Mouse (Mus musculus) right cerebral cortex, postnatal 10 days (tissue): ENCODE measurements around the gene Mrpl48.
A peak's percentile ranks its signal among the peaks of the same experiment; 100 is the strongest.
"Not testable (repeated sequence)": the region's sequence is repeated elsewhere in the genome, so short reads cannot be mapped to it uniquely, and the experiment has no call there.

Experiments
- DNase-seq, 2 experiments: peaks; one replicate each; pipeline ENCODE4 v3.0.0; 2021; ENCODE audit warnings: low spot score in 2 of 2

Gene Mrpl48

DNA sequence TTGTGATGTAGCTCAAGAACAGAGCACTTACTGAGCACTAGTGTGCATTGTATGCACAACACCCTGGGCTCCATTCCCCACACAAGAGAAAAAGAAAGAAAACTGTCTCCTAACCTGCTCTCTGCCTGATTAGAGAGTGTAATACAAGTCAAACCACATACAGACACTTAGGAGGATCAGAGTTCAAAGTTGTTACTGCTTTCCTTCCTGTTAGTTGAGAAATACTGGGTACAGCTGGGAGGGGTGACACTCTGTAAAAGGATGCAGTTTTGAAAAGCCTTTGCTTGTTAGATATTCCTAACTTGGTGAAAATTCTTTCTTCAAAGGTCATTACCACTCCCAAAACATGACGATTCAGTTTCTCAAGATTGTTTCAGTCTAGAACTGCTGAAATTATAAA lies 18.3 kb downstream of the Mrpl48 start:
- no peak for DNase-seq

DNA sequence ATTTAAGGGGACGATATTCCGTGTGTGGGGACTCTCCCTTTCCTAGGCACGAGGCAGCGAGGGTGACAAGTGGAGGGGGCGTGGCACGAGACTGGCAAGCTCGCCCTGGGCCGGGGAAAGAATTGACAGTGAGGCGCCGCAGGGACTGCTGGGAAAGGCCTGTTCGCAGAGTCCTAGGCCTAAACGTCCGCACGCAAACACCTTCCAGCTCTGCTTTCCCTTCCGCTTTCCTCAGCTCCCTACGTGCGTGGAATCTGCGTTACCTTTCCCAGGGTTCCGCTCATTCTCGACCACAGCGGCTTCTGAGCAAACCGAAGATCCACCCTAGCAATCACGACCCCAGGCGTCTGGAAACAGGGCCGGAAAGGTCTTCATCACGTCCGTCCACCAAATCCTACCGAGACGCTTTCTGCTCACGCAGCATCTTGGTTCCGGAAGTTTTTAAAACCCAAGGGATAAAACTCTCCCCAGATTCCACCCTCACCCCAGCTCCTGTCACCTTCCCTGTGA lies 25.3 kb downstream of the Mrpl48 start:
- DNase-seq = peak; percentile 92

DNA sequence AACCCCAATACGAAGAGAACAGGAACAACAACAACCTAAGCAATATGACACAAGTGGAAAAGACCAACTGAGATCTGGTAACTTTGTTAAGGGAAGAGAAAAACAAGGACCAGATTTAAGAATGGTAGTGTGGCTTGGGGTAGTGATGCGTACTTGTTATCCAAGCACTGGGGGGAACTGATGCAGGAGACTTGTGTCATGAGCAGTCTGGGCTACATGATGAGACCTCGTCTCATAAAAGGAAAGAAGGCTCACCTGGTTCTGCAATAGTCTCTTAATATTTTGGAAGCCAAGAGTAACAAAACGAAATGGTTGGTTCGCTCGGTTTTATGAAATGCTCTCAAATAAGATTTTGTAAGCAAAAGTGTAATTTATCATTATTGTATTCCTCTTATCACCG lies 25.9 kb downstream of the Mrpl48 start:
- DNase-seq = no peak

DNA sequence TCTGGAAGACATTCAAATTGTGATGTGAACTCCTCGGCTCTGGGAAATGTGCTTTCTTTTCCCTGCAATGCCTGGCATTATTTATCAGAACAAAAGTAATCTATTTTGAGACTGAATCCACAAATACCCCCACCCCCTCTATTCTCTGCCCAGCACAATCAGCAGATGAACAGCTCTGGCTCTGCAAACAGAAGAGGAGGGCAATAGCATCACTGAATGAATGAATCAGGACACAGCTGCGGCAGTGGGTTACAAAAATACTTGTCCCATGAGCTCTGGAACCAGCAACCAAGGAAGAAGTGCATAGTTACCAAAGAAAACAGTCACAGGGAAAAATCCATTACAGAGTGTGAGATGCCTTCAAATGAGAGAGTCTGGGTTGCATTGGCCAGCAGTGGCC lies 29.3 kb downstream of the Mrpl48 start:
- DNase-seq = no peak

DNA sequence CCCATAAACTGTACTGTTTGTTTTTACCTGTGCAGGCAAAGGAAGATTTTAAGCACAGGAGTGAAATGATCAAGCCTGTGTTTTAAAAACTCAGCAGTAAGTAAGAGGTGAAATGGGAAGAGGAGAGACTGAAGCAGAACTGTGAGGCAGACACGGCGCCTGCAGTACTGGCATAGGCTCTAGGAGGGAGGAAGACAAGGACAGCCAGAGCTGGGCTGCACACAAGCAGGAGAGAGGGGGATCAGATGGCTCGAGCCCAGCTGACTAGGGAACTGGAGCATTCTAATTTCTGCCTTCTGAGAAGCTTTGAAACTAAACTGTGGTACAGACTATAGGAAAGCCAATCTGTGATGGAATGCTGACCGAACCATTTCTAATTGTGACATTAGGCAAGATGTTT lies 35.4 kb downstream of the Mrpl48 start:
- no peak for DNase-seq

DNA sequence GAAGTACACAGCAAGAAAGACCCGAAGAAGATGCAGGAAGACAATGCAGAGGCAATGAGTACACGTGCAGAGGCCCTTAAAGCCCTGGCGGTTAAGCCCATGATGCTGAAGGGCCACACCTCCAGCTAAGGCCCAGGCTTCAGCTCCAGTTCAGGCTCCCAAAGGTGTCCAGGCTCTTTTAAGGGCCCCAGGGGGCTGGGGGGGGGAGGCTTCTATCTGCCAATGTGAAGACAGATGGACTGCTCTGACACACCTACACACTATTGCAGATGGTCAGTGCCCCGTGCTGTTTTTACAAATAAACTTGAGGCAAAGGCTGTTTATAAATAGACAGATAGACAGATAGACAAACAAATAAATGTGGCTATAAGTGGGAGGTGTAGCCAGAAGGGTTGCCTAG lies 36.0 kb downstream of the Mrpl48 start:
- no peak for DNase-seq

DNA sequence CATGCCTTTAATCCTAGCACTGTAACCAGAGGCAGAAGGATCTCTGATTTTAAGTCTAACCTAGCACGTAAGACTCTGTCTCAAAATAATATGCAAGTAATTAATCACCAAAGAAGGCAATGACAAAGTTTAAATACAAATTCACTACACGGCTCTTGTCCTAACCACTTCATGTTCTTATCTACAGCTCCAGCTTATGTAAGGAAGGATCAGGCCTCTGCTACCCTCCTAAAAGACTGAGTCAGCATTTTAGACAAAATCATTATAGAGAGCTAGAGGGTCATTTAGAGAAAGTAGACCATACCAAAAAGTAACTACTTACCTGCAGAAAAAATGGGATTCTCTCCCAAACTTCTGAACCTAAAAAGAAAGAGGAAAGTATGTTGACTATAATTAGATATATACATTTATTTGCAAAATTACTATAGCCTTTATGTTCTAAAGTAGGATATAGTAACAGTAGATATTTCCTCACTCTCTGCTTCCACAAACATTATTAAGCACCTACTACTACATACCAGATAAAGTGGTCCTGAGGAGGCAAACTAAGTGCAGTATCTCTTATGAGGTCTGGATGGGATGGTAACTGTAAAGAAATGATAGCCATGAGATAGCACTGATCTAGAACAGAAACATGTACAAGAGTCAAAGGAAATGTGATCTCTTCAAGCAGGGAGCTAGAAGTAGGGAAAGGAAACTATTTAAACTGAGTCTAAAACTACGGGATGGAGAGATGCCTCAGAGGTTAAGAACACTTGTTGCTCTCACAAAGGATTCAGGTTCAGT lies 37.0 kb downstream of the Mrpl48 start:
- DNase-seq = no peak

DNA sequence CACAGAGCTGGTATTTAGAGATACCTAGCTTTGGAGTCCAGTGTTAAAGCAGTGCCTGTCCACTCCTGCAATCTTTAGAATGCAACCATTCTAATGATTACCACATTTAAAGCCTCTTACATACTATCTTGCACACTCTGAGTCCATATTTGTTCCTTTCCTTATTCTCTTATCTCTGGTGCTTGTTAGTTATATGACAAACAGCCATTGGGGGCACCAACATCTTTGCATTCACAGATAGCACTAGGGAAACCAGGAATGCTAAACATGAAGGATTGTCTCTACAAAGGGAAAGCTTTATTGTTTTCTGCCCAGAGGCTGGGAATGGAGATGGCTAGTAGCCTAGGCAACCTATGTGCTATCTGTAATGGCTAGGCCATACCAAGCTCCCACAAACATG lies 38.2 kb downstream of the Mrpl48 start:
- DNase-seq = no peak

DNA sequence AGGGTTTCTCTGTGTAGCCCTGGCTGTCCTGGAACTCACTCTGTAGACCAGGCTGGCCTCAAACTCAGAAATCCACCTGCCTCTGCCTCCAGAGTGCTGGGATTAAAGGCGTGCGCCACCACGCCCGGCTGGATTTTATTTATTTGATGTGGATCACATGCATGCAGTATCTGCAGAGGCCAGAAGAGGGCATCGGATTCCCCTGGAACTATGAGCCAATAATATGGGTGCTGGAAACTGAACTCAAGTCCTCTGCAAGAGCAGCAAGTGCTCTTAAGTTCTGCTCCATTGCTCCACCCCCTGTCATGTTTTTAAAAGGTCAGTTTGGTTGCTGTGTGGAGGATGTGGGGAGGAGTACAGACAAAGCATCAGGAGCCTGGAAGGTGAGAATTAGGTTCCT lies 40.9 kb downstream of the Mrpl48 start:
- not testable (repeated sequence) for DNase-seq

DNA sequence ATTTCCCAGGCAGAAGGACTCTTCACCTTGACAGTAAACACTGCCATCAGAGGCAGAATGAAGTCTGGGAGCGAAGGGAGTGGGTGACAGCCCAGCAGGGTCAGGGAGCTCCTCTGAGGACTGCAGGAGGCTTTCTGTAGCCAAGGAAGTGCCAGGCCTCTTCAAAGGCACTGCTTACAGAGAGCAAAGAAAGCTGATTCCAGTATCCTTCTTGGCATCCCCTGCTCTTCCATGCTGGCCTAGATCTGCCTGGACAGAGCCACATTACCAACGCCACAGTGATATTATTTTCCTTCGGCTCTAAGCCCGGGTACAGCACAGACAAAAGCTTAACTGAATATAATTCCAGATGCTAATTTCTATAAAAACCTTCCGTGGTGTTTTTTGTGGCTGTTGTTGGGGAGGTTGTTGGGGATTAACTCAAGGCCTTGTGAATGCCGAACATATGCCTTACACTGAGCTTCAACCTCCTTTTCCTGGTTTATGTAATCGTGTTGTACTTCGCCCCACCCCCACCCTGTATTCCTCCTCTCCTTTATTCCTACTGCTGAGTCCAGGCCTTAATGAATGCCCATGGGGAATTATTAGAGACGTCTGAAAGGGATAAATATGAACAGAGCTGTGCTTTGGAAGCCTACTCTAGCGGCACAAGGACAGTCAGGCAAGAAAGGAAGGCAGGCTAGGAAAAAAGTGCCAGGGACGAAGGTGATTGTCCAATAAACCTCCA lies 46.1 kb downstream of the Mrpl48 start:
- peak in 1 of 2 experiments; percentile 43 for DNase-seq

DNA sequence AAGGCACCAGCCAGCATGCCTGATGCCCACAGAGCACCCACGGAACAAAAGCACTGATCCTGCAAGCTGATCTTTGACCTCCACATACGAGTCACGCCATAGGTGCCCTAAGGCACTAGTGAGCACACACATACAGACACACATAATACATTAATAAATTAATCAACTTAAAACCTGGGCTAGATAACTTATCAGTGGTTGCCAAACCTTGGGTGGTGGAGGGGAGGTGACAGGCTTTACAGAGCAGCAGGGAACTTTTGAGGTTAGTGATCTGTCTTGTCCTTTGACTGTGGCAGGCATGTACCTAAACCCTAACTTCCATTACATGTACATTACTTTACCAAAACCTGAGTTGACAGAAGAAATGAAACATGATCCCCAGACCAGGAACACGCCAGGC lies 48.8 kb downstream of the Mrpl48 start:
- no peak for DNase-seq

DNA sequence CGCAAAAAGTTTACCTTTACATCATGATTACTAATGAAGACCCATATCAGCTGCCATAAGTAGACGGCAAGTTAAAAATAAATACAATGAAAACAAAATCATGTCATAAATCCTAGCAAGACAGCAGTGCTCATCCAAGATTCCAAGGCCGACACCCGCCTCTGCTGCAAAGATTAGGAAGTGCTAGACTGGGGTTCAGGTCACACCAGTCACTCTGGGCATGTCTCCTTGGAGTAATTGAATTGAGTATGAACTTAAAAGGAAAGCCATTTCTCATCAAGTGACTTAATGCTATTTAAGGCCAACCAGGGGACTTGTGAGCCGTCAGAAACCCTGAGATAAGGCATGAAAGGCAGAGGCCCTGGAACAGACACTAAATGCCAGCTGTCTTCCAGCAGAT lies 50.9 kb downstream of the Mrpl48 start:
- no peak for DNase-seq

DNA sequence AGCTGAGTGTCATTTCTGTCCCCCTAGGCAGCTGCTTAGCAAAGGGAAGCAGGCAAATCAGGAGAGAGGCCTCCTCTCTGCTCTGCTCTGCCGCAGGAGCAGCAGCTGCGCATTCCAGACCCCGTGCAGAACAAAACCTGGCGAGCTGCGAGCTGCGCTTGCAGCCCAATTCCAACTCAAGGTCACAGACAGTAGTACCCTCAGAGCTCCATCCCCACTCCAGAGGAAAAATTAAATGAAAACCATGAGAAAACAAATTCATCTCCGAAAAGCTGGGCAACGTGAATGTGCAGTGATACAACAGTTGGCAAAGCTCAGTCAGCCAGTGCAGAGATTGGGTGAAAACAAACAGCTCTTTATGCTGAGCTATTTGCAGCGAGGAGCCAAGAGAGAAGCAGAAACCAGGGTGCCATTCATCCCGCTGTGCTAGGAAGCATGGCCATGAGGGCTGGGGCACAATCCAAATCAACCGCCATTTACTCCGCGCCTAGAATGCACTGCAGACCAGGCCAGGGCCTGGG lies 52.6 kb downstream of the Mrpl48 start:
- DNase-seq = peak; percentile 76 to 84

DNA sequence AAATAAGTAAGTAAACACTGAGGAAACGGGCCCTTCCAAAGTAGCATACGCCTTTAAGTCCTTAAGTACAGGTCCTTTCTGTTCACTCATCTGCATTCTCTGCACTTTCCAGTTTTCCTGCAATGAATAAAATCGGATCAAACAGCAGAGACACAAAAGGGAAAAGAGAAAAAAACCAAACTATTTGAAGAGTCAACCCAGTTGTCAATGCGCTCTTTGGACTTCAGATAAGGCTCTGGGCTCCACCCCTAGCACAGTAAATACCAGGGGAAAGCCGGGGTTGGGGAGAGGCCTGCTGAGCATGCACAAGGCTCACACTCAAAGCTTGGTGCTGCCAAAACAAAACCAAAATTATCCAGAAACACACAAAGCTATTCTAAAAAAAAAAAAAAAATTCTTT lies 53.2 kb downstream of the Mrpl48 start:
- DNase-seq = no peak

DNA sequence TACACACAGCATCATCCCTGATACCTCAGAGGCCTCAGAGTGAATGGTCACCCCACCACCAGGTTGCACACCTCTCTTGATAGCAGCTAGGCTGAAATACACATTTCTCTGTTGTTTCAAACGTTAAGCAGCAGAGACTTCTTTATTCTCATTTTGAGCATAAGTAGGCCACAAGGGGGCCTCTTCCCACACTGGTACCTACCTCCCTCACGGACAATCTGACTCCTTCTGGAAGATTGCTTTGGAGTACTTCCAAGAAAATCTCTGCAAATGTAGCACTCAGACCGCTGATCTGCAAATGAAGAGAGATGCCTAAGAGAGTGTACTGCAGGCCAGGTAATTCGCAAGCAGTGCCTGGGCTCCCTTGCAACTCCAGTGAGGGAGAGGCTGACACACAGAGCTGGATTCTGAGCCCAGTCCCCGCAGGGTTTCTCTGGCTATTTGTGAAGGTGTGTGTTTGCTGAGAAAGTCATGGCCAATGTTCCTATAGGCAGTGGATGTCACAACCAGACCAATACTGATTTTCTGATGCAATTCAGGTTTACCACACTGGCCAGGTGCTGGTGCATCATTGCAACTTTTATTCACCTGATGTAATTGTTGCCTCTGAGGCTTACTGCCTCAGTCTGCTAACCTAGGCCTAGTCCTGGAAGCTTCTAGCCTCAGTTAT lies 57.6 kb downstream of the Mrpl48 start:
- peak; percentile 63 to 71 for DNase-seq

DNA sequence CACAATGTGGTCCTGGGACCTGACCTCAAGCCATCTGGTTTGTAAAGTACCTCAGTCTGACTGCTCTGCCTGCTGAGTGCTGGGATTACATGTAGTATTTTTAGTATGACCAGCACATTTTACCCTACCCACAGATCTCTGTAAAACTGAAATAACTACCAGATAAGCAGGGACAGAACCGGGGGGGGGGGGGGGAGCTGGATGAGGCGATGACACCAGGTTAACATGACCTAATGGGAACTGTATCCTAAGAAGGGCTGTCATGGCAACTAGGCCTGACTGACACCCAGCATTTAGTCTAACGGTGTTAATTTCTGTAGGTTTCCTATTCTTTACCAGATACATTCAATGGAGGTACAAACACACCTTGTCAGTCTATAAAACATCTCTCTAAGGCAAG lies 58.3 kb downstream of the Mrpl48 start:
- DNase-seq = no peak

DNA sequence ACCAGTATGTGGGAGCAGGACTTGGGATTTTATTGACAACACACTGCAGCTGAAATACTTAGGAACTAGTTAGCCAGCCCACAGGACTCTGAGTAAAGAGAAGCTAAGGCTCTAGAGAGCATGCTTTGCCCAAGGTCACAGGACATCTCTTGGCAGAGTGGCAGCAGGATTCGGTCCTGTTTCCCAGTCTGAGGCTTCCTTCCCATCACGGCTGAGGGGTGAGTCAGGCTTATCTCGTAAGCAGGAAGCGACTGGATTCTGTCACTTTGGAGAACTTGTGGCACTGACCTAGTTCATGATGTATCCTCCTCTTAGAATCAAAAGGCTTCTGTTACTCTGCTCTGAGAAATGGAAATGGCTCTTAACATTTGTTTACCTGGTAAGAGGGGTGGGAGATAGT lies 60.5 kb downstream of the Mrpl48 start:
- no peak for DNase-seq

DNA sequence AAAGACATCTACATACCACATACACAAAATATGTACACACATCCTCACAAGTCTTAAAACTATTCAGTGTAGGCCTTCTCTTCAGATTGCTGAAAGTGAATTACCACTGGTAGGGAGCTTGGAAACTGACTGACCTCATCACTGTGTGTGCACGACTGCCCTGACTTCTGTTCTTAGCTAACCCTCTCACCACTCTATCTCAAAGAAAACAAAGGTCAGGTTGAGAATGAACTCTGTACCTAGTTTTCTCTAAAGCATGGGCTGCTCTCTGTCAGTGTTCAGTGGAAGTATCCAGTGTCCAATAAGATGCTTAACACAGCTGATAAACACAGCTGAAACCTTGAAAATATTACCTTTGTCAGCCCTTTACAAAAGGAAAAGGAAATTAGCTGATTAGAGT lies 63.7 kb downstream of the Mrpl48 start:
- no peak for DNase-seq

DNA sequence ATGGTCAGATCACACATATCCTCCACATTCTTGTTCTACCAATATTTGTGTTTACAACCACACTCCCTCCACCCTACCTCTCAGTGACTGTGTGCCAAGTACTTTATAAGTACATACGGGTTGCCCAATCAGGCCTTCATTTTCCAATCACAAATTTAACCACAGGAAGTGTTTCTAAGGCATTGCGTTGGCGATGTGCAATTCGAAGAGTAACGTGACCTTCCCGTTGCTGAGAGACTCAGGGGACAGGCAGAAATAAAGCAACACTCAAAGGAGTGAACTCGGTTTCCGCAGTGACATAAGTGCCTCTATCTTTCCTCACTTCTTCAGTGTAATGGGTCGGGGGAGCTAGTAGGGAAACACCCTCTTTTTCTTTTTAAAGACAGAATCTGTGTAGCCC lies 68.6 kb downstream of the Mrpl48 start:
- DNase-seq = no peak

DNA sequence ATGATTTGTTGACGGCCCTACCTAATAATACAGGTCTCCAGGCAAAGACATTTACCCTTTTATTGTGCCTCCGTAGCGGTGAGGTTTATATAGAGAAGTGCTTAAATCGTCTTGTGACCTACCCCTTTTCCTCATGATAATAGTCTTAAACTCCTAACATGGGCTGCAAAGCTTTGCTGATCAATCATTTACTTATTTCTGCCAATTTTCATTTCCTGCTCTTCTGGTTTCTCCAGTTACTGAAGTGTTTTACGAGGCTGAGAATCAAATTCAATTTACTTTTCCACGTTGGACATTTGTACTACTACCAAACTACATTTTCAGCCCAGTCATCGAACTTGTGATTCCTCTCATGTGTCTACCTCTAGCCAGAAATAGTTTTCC lies 70.6 kb downstream of the Mrpl48 start:
- DNase-seq = no peak

DNA sequence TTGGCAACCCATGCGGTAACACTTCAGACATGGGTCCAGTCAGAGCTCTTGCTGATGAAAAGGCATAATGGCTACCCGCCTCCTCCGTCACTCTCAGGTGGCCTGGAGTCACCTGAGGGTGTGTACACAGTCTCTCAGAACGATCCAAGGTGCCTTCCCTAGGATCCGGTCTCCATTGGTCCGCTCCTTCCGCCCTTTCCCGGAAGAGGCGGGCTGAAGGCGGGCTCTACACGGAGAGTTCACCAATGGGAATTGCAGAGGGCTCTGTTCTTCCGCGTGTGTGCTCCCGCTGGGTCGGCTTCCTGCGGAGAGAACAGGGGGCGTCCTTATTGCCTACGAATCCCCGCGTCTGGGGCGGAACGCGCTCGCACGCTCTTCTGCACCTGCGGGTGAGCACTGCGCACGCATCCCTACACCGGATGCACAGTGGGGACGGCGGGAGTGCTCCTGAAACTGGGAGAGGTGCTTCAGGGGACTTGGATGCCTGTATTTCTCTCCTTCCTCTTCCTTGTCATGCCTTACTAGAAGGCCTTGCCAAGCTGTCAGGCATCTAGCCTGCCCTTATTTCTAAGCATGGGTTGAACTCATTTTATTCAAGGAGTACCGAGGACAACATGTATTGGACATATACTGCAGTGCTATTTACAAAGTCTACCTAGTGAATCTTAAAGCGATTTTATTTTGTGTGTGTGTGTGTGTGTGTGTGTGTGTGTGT lies 71.1 kb downstream of the Mrpl48 start, which contains the start of gene Coa4:
Gene Coa4, plus strand, starts transcription at position 268 of the 715 bp plus-strand sequence.
- DNase-seq = peak; percentile 94 to 95

DNA sequence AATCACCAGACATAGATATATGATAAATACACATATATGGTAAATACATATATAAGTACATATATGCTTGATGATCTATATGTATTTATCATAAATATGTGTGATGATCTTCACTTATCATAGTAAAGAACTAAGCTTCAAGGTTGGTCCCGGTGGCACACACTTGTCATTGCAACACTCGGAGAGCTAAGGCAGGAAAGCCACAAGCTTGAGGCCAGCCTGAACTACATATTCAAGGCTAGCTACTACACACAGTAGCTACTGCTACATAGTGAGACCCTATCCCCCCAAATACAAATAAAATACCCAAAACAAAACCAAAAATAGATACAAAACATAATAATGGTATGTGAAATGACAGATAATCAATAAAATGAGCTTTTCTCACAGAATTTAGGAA lies 72.3 kb downstream of the Mrpl48 start:
- DNase-seq = no peak
